Mouse (Mus musculus) thymus, adult 2 months (tissue): ENCODE results near the gene Adamtsl2.

ENCODE experiments used
- CTCF ChIP-seq: fragments of 200-500 bp; IDR thresholded peaks from 2 replicates; pipeline ENCODE4 v1.5.1; 2012; ENCODE audit warnings: mild to moderate bottlenecking, control low read depth, low read length, moderate library complexity, borderline replicate concordance; ENCODE audit not compliant: control insufficient read depth, poor library complexity, insufficient read depth; ENCODE audit errors: extremely low read depth
- POLR2A ChIP-seq: fragments of 200-500 bp; IDR thresholded peaks from 2 replicates; pipeline ENCODE4 v1.6.1; 2012; ENCODE audit warnings: mild to moderate bottlenecking, low read length, control low read depth, moderate library complexity; ENCODE audit not compliant: control insufficient read depth, poor library complexity, insufficient read depth; ENCODE audit errors: extremely low read depth

GRCm38 (mm10) chr2:27043461-27043860, 35.7 kb upstream of the Adamtsl2 start:
- TF ChIP-seq CTCF (peak; percentile 92), POLR2A (no peak)
